Mouse (Mus musculus) embryo, embryonic 10 days (tissue): ENCODE measurements around the gene Plxnb1.
A peak's percentile ranks its signal among the peaks of the same experiment; 100 is the strongest.

Source experiments
- DNase-seq: peaks from one replicate; pipeline ENCODE4 v3.0.0-alpha.2; 2015; ENCODE audit warnings: low spot score

The Plxnb1 gene

DNA sequence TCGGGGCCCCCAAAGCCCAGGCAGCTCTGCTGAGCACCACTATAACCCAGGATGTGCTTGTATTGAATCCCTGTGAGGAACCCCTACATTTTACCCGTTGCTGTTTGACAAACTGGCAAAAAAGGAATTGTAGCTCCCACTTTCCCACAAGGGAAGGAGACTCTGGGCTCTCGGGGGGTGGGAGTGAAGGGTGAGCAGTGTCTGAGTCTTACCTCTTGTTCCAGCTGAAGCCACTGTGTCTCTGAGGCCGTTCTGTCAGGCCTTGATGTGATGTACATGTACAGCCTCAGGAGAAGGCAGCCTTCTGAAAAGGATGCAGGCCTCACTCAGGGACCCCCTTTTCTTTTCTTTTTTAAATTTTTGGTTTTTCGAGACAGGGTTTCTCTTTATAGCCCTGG is 34.3 kb upstream of the Plxnb1 start:
- no peak for DNase-seq

DNA sequence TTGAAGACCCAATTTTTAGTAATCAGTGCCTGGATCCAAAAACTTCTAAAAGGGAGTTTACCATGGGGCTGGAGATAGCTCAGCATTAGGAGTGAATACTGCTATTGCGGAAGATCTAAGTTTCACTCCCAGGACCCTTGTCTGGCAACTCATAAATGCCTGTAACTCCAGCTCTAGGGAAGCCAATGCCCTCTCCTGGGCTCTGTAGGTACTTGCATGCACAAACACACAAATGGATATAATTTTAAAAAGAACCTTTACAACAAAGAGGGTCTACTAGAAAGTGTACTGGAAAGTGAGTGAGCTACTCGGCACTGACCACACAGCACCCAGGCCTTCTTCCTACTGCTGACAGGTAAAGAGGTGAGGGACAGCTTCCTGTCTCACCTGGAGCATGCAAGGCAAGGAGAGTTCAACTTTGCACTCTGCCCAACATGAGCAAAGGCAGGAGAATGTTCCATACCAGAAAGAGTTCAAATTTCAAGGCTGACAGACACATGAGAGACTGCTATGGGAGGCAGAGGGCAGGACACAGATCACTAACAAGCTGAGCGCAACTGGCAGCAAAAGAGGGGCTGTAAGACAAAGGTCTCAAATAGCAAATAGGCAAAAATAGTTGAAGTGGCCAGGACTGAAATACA is 27.0 kb upstream of the Plxnb1 start:
- DNase-seq, result no peak

DNA sequence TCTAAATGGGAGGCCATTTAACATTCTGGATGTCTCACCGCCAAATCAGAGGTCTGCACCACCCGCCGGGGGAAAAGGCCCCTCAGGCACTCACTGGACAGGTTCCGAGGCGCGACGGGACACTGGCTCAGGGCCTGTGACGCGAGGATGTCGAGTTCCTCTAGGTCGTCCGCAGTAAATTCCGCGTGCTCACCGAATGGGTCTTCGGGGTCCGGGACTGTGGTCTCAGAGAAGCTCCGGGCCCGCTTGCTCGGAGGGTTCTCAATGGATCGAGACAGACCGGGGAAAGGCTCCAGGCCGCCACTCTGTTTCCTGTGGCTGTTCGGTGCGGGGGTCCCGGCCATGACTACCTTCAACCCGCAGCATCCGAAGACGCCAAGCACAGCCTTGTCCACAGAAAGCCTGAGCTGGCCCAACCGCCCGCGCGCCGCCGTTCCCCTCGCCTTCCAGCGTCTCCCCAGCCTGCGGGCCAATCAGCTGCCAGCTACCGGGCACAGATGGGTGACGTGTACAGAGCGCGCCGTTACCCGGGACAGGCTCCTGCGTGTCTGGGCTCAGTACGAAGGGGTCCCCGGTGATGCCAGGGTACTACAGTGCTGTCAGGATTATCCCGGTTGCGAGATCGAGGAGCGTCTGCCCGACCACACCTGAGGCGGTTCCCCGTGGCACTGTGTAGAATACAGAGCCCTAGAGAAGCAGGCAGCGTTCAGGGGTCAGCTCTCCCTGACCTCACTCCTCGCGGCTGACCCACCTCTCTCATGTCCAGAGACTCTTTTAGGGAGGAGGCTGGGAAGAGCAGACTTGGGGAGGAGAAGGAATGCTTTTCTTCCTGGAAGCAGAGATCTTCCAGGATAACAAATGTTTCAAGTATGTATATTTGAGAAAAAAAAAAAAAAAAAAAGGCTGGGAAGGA is 21.3 kb upstream of the Plxnb1 start, which contains the start of gene Atrip:
TSS of gene Atrip (minus strand) at position 464 of the 913 bp plus-strand sequence.
- peak; percentile 96 for DNase-seq

- no peak for DNase-seq
Measured at GRCm38 (mm10) chr9:109080516-109080915, 14.7 kb upstream of the Plxnb1 start.

DNA sequence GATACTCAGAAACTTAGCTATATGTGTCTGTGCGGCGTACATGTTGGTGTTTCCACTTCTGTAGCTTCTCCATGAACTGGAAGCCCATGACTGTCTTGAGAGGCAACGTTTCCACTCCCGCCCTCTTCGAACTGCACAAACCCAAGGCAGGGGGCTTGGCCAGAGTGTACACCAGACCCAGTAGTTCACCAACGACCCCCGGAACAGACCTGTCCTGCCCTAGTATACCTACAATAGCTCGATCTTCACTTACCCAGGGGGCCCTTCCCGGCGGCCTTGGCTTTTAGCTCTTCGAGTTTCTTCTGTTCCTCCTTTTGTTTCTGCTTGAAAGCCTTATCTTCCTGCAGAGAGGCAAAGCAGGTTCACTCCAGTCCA is 13.5 kb upstream of the Plxnb1 start:
- no peak for DNase-seq

GRCm38 (mm10) chr9:109082124-109082800 is 12.9 kb upstream of the Plxnb1 start, which contains the start of the genes Ccdc51 and Tma7:
Gene Ccdc51 (plus strand): TSS chr9:109082493.
Gene Tma7 (minus strand): TSS chr9:109082587.
- peak; percentile 95 for DNase-seq

DNA sequence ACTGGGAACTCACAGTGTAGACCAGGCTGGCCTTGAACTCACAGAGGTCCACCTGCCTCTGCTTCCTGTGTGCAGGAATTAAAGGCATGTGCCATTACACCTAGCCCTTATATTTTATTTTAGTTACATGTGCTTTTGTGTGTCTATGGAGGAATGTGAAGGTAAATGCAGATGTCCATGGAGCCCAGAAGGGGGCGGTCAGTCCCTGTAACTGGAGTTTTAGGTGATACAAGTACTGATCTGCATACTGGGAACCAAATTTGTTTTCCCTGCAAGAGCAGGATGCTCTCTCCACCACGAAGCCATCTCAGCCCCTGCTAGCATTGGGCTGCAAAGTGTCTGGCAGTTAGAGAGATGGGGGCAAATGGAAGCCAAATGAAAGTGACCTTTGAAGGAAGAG is 10.3 kb upstream of the Plxnb1 start:
- peak; percentile 64 for DNase-seq

- DNase-seq, result peak; percentile 60
Measured at GRCm38 (mm10) chr9:109087987-109088386, 7.2 kb upstream of the Plxnb1 start.

DNA sequence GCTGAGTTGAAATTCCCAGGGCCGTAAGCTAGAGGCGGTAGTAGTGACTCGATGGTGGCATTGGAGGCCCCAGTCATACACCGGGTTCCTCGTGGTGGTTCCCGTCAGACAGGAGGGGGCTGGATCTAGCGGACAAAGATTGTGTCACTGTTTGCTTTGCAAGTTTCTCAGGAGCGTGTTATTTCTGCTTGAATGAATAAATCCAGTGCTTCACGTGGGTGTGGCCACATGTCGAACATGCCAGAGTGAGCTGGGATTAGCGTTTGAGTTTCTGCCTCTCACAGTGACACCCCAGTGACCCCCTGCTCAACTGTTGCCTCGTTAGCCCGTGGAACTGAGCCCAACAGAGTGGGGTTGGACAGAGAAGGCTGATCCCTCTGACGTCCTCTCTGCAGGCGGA is 4.7 kb upstream of the Plxnb1 start:
- DNase-seq, result no peak

- no peak for DNase-seq
Measured at GRCm38 (mm10) chr9:109091802-109092201, 3.4 kb upstream of the Plxnb1 start.

- DNase-seq, result peak; percentile 60
Measured at GRCm38 (mm10) chr9:109092799-109093198, 2.4 kb upstream of the Plxnb1 start.

DNA sequence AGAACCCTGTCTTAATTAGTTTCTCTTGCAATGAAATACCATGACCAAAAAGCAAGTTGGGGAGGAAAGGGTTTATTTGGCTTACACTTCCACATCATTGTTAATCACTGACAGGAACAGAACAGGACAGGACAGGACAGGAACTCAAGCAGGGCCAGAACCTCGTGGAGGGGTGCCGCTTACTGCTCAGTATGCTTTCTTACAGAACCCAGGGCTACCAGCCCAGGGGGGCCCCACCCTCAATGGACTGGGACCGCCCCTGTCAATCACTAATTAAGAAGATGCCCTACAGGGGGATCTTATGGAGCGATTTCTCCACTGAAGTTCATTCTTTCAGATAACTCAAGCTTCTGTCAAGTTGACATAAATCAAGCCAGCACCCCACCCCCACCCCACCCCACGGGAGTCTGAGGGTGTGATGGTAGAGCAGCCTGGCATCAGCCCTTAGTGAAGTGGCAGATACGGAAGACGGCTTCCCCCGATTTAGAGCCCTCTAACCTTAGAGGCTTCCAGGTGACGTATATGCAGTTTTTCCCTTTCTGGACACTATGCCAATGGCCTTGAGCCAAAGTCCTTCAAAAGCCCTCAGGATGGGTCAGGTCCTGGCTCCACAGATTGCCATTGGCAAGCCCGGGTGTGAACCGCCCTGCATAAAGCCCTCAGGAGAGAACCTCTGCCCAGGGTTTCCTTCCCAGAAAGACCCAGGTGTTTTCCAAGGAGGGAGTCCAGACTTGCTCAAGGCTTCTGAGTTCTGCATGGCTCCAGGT is 1.2 kb upstream of the Plxnb1 start:
- no peak for DNase-seq

DNA sequence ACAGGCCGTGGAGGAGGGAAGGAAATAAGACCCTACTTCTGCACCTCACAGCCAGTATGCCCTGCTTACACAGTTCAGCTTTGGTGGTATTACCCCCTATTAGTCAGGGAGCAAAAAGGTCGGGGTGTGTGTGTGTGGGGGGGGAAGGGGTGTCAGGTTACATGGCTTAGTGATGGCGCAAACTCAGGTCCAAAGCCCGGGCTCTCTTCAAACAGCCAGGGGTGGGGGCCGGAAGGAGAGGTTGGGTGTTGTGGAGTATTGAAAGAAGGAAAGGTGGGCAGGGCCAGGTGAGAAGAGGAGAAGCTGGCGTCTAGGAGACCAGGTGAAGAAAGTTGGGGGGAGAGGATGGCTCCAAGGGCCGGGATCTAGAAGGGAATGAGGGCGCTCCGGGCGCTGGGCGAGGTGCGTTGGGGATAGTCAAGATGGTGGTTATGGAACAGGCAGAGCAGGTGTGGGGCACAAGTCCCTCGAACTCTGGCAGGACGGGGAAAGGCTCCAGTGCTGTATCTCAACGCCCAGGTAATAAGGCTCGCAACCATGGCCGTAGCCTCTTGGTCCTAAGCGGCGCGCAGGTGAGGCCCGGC is 544 bp upstream of the Plxnb1 start:
- DNase-seq, result peak; percentile 48

GRCm38 (mm10) chr9:109096251-109096661 is 1.1 kb downstream of the Plxnb1 start:
- DNase-seq, result peak; percentile 35

DNA sequence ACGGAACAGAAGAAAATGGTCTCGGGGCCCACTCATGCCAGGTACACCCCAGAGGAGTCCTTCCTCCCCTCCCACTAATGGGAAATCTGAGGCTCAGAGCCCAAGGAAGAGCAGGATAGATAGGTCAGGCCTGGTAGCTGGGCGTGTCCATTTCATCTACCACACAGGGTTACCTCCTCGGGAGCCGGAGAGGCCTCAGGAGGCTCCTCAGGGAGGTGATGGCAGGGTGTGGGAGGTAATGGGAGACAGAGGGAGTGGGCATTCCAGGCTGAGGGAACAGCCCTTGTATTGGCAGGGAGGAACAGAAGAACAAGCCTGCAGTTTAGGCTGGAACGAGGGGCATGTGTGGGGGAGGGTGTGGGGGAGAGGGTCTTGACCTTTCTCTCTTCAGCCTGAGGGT is 1.7 kb downstream of the Plxnb1 start:
- DNase-seq, result peak; percentile 48

- peak; percentile 56 for DNase-seq
Measured at GRCm38 (mm10) chr9:109097291-109097690, 2.1 kb downstream of the Plxnb1 start.

DNA sequence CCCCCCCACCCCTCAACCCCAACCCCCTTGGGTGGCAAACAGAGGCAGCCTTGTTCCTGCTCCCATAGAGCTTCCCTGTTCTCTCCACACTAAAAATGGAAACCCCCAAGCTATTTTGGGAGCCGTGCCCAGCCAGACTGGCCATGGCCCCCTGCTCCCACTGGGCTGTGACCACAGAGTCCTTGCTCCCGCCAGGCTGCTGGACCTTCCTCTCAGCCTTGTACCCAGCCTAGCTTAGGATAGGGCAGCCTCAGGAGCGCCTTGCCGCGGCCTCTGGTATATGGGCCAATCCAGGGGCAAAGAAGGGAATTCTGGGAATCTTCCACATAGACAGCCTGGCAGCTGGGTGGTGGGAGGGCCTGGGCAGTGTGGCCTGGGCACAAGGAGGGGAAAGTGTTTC is 2.6 kb downstream of the Plxnb1 start:
- DNase-seq, result no peak

- no peak for DNase-seq
Measured at GRCm38 (mm10) chr9:109098366-109098765, 3.2 kb downstream of the Plxnb1 start.

- no peak for DNase-seq
Measured at GRCm38 (mm10) chr9:109098969-109099368, 3.8 kb downstream of the Plxnb1 start.

DNA sequence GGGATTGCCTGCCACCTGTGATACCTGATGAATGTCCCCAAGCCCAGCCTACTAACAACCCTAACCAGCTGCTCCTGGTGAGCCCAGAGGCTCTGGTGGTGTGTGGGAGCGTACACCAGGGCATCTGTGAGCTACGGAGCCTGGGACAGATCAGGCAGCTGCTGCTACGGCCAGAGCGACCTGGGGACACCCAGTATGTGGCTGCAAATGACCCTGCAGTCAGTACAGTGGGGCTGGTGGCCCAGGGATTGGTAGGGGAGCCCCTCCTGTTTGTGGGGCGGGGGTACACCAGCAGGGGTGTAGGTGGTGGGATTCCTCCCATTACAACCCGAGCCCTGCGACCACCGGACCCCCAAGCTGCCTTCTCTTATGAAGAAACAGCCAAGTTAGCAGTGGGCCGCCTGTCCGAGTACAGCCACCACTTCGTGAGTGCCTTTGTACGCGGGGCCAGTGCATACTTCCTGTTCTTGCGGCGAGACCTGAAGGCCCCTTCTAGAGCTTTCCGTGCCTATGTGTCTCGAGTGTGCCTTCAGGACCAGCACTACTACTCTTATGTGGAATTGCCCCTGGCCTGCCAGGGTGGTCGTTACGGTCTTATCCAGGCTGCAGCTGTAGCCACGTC is 5.2 kb downstream of the Plxnb1 start:
- no peak for DNase-seq

DNA sequence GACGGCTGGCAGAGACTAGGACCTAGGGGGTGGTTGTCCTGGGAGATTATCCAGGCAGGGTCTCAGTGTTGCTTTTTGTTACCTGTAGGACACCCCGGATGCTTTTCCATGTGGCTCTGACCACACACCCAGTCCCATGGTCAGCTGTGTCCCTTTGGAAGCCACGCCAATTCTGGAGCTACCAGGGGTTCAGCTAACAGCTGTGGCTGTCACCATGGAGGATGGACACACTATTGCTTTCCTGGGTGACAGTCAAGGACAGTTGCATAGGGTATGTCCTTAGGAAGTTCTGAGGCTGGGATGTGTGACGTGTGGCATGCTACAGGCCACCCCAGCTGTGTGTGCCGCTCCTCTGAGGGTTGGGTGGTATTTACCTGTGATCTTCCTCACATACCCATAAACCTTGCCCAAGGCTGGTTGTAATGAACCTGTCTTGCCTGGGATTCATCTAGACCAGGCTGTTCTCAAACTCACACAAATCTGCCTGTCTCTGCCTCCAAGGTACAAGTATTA is 6.8 kb downstream of the Plxnb1 start:
- DNase-seq, result no peak
